Comparison of ENCODE assay signal across 11 mouse cellular contexts in the genomic region with DNA sequence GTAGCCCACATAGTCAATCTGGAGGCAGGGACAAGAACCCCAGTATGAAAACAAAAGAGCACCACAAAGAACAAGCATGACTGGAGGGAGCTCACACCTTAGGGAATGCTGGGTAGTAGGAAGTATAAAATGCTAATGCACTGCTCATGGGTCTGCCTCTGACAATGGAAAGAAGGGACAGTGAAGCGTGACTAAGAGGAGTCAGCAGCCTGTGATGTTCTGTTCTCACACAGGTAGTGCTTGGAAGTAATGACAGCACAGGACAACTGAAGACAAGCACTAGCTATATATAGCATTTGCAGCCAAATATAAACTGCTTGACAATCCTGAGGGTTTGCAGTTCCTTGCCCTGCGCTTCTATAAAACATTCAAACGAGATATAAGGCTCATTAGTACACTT. TPM values are rescaled to one million over a fixed set of nuclear protein-coding genes. Genes with fewer than 3 reads are reported as not detected.
DNase-seq lines count a peak whose midpoint lies in the region; ATAC-seq and TF ChIP-seq lines count a peak whose summit lies in the region.
"Had no signal": no experiment of that assay in that cellular context is flagged by ENCODE, and none has a peak within 500 bp of the region (broad histone marks: within the 10 kb centered on the region; RNA-seq: fewer than 3 reads in every experiment).

No protein-coding gene starts in this region.

- no peak overlapping the region for H3K4me2 ChIP-seq in lung, embryonic 15.5 days
- H3K4me2 ChIP-seq in heart, embryonic 11.5 days: peak overlapping the region; percentile 2; the same call in 1 of the 2 replicates
- no peak overlapping the region for H3K4me2 ChIP-seq in limb, embryonic 14.5 days (replicated peaks; ENCODE audit: low read depth, low read length, severe bottlenecking)
- H3K4me2 ChIP-seq in liver, embryonic 11.5 days: no peak overlapping the region

- no peaks in the 10 kb centered on the region for H3K36me3 ChIP-seq in lung, embryonic 15.5 days
- no peaks in the 10 kb centered on the region for H3K36me3 ChIP-seq in heart, embryonic 11.5 days (ENCODE audit: control insufficient read depth, insufficient read depth, low read length)
- H3K36me3 ChIP-seq in limb, embryonic 14.5 days (ENCODE audit: control insufficient read depth, insufficient read depth, low read length): no peaks in the 10 kb centered on the region
- H3K36me3 ChIP-seq in liver, embryonic 11.5 days (ENCODE audit: control insufficient read depth, insufficient read depth, low read length): no peaks in the 10 kb centered on the region

- H3K27me3 ChIP-seq in lung, embryonic 15.5 days: no peaks in the 10 kb centered on the region
- H3K27me3 ChIP-seq in heart, embryonic 11.5 days (ENCODE audit: control insufficient read depth, insufficient read depth, low read length): no peaks in the 10 kb centered on the region
- no peaks in the 10 kb centered on the region for H3K27me3 ChIP-seq in limb, embryonic 14.5 days (ENCODE audit: control insufficient read depth, insufficient read depth, low read length)
- no peaks in the 10 kb centered on the region for H3K27me3 ChIP-seq in liver, embryonic 11.5 days (replicated peaks; ENCODE audit: control insufficient read depth, insufficient read depth, low read length)

- no peak overlapping the region for H3K9ac ChIP-seq in lung, embryonic 15.5 days
- H3K9ac ChIP-seq in heart, embryonic 11.5 days (ENCODE audit: low read depth, low read length): no peak overlapping the region
- H3K9ac ChIP-seq in limb, embryonic 14.5 days (ENCODE audit: low read depth, low read length, severe bottlenecking): no peak overlapping the region
- H3K9ac ChIP-seq in liver, embryonic 11.5 days (ENCODE audit: low read depth, low read length): no peak overlapping the region

- H3K27ac ChIP-seq in lung, embryonic 15.5 days: peak overlapping the region; percentile 53
- H3K27ac ChIP-seq in heart, embryonic 11.5 days (ENCODE audit: low read depth, low read length): peak overlapping the region; percentile 87
- peak overlapping the region; percentile 28; the same call in 1 of the 2 replicates for H3K27ac ChIP-seq in limb, embryonic 14.5 days (replicated peaks; ENCODE audit: low read depth, low read length)
- no peak overlapping the region; the same call in 1 of the 2 replicates for H3K27ac ChIP-seq in liver, embryonic 11.5 days (ENCODE audit: low read depth, low read length)
- H3K27ac ChIP-seq: stomach, postnatal 0 days had no signal

- no peak for TF ChIP-seq POLR2A in limb, embryonic 14.5 days (IDR thresholded peaks at IDR 0.05; ENCODE audit: borderline replicate concordance, extremely low read depth, insufficient read depth, insufficient read length)

- H3K4me1 ChIP-seq in lung, embryonic 15.5 days: peaks cover 24% of the 10 kb centered on the region
- H3K4me1 ChIP-seq in heart, embryonic 11.5 days (ENCODE audit: control insufficient read depth, insufficient read depth, low read length): peaks cover 40% of the 10 kb centered on the region
- peaks cover 10% of the 10 kb centered on the region; the same call in 1 of the 2 replicates for H3K4me1 ChIP-seq in limb, embryonic 14.5 days (ENCODE audit: control insufficient read depth, insufficient read depth, low read length)
- H3K4me1 ChIP-seq in liver, embryonic 11.5 days (replicated peaks; ENCODE audit: control insufficient read depth, insufficient read depth, low read length): peaks cover 3% of the 10 kb centered on the region

- peak; percentile 28 to 34 for DNase-seq in heart, adult 18-20 months
- no peak for DNase-seq in heart, postnatal 14 days
- DNase-seq in lung, postnatal 14 days: no peak
- DNase-seq in limb, embryonic 14.5 days (ENCODE audit: low spot score): no peak
- no peak for DNase-seq in urinary bladder, postnatal 4 days (ENCODE audit: low spot score in 2 of 2)
- no peak for DNase-seq in liver, embryonic 11.5 days (ENCODE audit: low spot score)
- DNase-seq: adrenal gland, adult 2 months; lung, adult 2 months had no signal

- intact Hi-C loops in heart, postnatal 14 days (cut with DNase I): no loop called here

- H3K4me3 ChIP-seq in lung, embryonic 15.5 days: no peak overlapping the region
- H3K4me3 ChIP-seq in heart, embryonic 11.5 days (ENCODE audit: low read depth, low read length): no peak overlapping the region
- no peak overlapping the region for H3K4me3 ChIP-seq in limb, embryonic 14.5 days (replicated peaks; ENCODE audit: low read length)
- H3K4me3 ChIP-seq in liver, embryonic 11.5 days (ENCODE audit: low read depth, low read length): no peak overlapping the region

- WGBS in lung, embryonic 15.5 days: 73% methylated on average over 3 of the region's 3 CpGs
- WGBS in heart, embryonic 11.5 days (ENCODE audit: insufficient replicate concordance): 46% methylated on average over 3 of the region's 3 CpGs
- WGBS in limb, embryonic 14.5 days: 74% methylated on average over 3 of the region's 3 CpGs
- 72% methylated on average over 3 of the region's 3 CpGs for WGBS in liver, embryonic 11.5 days

- ATAC-seq in lung, embryonic 15.5 days (ENCODE audit: borderline replicate concordance, extremely low read depth, low FRiP score, low TSS enrichment): peak; percentile 23; the same call in 1 of the 2 replicates
- ATAC-seq in heart, embryonic 11.5 days (replicated peaks; ENCODE audit: insufficient number of reproducible peaks, low FRiP score, low TSS enrichment): peak; percentile 42; the same call in 1 of the 2 replicates
- ATAC-seq in limb, embryonic 14.5 days (ENCODE audit: low FRiP score, low read depth): no peak
- ATAC-seq in liver, embryonic 11.5 days (replicated peaks; ENCODE audit: low FRiP score): no peak

- no peaks in the 10 kb centered on the region for H3K9me3 ChIP-seq in lung, embryonic 15.5 days
- no peaks in the 10 kb centered on the region for H3K9me3 ChIP-seq in heart, embryonic 11.5 days (replicated peaks; ENCODE audit: control insufficient read depth, low read length)
- H3K9me3 ChIP-seq in limb, embryonic 14.5 days (ENCODE audit: control insufficient read depth, low read length): no peaks in the 10 kb centered on the region
- no peaks in the 10 kb centered on the region for H3K9me3 ChIP-seq in liver, embryonic 11.5 days (ENCODE audit: control insufficient read depth, low read length)

RNA-seq across cellular contexts. Expression of a gene that starts 44.3 kb away (rescaled TPM):
- total RNA-seq in heart, adult 18-20 months (2021): 100 to 1,000 TPM; 113 to 117 TPM
- total RNA-seq in heart, postnatal 14 days (2021): 10 to 100 TPM; 90.6 to 92.1 TPM
- 12.3 and 12.6 TPM in 2 replicates for polyA plus RNA-seq in lung, embryonic 15.5 days (2015; fragmentation: Nextera tagmentation; extraction: Ambion mirVana)
- 22.1 and 32.1 TPM in 2 replicates for polyA plus RNA-seq in heart, embryonic 11.5 days (2014; fragmentation: Nextera tagmentation; extraction: Ambion mirVana)
- 87.9 and 89.2 TPM in 2 replicates for polyA plus RNA-seq in limb, embryonic 14.5 days (2012; rRNA removed)
- polyA plus RNA-seq in limb, embryonic 14.5 days (2014; fragmentation: Nextera tagmentation; extraction: Ambion mirVana): 29.3 and 30.7 TPM in 2 replicates
- polyA plus RNA-seq in liver, embryonic 11.5 days (2014; fragmentation: Nextera tagmentation; extraction: Ambion mirVana): 6.4 and 7.6 TPM in 2 replicates

Comparison
In these comparisons a context has a peak if more than half of its experiments do, and no peak if none do; other contexts are left out.
1. DNase-seq: peak in heart, adult 18-20 months (2 of 2); none in heart, postnatal 14 days (0 of 2), lung, postnatal 14 days (single experiment), limb, embryonic 14.5 days (single experiment), urinary bladder, postnatal 4 days (0 of 2) and liver, embryonic 11.5 days (single experiment).
2. ATAC-seq: peak in lung, embryonic 15.5 days (single experiment) and heart, embryonic 11.5 days (single experiment); none in limb, embryonic 14.5 days (single experiment) and liver, embryonic 11.5 days (single experiment).